Mouse (Mus musculus): Measurements from ENCODE around the gene Spata16. TPM values are rescaled to one million over a fixed set of nuclear protein-coding genes. Genes with fewer than 3 reads are reported as not detected.

The Spata16 gene
- polyA plus RNA-seq, 1 experiment from 2014 or later: not detected

DNA sequence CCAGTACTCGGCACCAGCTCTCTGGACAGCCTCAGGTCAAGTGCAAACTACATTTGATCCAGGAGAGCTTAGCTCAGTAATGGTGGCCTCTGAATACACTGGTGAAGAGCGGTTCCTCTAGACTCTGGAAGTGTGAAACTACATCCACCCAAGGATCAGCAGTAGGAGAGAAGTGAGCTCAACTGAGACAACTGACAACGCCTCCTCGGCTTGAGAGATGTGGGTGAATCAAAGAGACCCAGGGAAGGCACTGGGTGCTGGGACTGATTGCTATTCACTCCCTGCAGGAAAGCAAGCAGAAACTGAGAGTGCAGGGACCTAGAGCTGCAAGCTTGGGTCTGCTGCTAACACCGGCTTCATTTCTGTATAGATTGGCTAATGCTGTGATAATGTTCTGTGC, 210.5 kb downstream of the Spata16 start:
- H3K27me3 ChIP-seq (ENCODE audit: low read depth, poor library complexity, severe bottlenecking): no peaks in the 10 kb centered on the region
- H3K27ac ChIP-seq: no peak overlapping the region
- WGBS: 90% methylated on average over 5 of the region's 5 CpGs
- H3K4me3 ChIP-seq: no peak overlapping the region
- H3K4me1 ChIP-seq: no peaks in the 10 kb centered on the region
- DNase-seq (ENCODE audit: low spot score): no peak
- H3K36me3 ChIP-seq: no peaks in the 10 kb centered on the region
- no peaks in the 10 kb centered on the region for H3K9me3 ChIP-seq (replicated peaks)

DNA sequence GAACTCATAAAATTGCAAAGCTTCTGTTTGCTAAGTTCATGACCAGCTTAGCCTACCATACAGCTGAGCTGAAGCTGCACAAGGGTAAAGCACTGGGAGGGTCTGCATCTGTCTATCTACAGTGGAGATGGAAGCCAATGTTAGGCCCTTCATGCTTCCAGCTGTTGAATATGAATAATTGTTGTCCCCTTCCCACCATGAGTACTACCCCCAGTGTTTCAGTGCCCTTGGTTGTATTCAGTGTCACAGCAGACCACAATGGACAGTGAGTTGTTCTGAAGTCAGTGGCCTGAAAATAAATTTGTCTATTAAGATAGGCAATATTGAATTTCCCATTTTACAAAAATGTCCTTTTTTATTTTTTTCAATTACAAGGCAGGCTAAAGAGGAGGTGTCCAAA, 212.8 kb downstream of the Spata16 start:
- no peak for DNase-seq (ENCODE audit: low spot score)
- Histone ChIP-seq H3K4me1 (no peaks in the 10 kb centered on the region), H3K36me3 (no peaks in the 10 kb centered on the region), H3K4me3 (no peak overlapping the region), H3K27ac (no peak overlapping the region), H3K9me3 (replicated peaks) (no peaks in the 10 kb centered on the region), H3K27me3 (ENCODE audit: low read depth, poor library complexity, severe bottlenecking) (no peaks in the 10 kb centered on the region)

DNA sequence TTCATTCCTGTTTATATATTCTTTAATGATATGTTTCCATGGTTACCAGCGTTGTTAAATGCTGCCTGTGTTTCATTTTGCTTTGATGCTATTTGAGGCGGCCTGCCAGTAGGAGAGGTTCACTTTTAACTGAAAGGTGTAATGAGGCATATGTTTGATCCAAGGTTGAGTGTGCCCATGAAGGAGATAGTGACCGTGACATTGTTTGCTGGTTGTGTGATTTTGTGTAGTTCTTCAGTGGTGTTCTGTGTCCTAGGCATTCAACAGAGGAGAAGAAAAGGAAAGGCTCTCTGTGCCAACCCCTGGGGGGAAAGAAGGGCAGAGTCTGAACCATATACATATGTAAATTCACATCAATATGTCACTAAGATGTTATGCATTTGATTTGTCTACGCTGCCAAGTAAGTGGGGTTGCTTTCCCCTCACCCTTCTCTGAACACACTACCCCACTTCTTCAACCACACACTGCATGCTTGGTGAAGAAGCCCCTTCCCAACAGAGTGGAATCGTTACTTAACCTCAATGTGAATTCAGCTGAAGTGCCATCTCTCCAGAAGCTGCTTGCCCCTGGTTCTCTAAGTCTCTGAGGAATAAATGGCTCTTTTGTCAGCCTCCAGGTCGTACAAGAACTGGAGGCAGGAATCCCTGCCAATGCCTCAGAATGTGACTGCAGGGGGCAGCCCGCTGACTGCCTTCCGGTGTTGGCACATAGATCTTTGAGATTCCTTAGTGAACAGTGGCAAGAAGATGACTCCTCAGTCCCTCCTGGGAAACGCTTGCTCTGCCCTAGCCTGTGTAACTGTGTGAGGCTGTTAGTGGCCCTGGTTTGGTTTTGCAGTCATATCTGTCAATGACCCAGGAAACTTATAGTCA, 213.5 kb downstream of the Spata16 start:
- Histone ChIP-seq H3K4me3 (no peak overlapping the region), H3K4me1 (no peaks in the 10 kb centered on the region), H3K27ac (no peak overlapping the region), H3K27me3 (ENCODE audit: low read depth, poor library complexity, severe bottlenecking) (no peaks in the 10 kb centered on the region), H3K36me3 (no peaks in the 10 kb centered on the region), H3K9me3 (replicated peaks) (no peaks in the 10 kb centered on the region)
- DNase-seq (ENCODE audit: low spot score): no peak
- WGBS: 79% methylated on average over 9 of the region's 9 CpGs

DNA sequence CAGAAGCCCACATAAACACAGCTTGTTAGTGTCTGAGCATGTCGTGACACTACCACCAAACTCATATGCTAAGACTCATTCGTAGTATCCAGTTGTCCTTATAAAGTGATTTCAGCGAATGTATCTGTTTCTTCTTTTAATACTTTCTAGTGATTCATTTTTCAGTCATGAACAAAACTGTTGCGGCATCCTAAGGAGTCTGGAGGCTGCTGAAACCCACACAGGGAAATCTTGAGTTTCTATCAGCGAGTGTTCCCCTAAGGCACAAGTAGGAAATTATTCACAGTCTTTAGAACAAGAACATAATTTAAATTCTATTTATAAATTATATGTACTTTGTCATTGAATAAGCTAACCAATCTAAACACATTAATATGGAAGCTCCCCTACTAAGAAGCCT, 216.1 kb downstream of the Spata16 start:
- Histone ChIP-seq H3K36me3 (no peaks in the 10 kb centered on the region), H3K4me3 (no peak overlapping the region), H3K9me3 (replicated peaks) (no peaks in the 10 kb centered on the region), H3K27ac (no peak overlapping the region), H3K27me3 (ENCODE audit: low read depth, poor library complexity, severe bottlenecking) (no peaks in the 10 kb centered on the region), H3K4me1 (no peaks in the 10 kb centered on the region)
- DNase-seq (ENCODE audit: low spot score): no peak
- WGBS: 89% methylated on average over 5 of the region's 5 CpGs

- Histone ChIP-seq H3K36me3 (no peaks in the 10 kb centered on the region), H3K27ac (no peak overlapping the region), H3K27me3 (ENCODE audit: low read depth, poor library complexity, severe bottlenecking) (no peaks in the 10 kb centered on the region), H3K9me3 (replicated peaks) (no peaks in the 10 kb centered on the region), H3K4me1 (no peaks in the 10 kb centered on the region), H3K4me3 (no peak overlapping the region)
- 80% methylated on average over 2 of the region's 2 CpGs for WGBS
- no peak for DNase-seq (ENCODE audit: low spot score)
Observed at GRCm38 (mm10) chr3:26874706-26875105, 237.3 kb downstream of the Spata16 start.

DNA sequence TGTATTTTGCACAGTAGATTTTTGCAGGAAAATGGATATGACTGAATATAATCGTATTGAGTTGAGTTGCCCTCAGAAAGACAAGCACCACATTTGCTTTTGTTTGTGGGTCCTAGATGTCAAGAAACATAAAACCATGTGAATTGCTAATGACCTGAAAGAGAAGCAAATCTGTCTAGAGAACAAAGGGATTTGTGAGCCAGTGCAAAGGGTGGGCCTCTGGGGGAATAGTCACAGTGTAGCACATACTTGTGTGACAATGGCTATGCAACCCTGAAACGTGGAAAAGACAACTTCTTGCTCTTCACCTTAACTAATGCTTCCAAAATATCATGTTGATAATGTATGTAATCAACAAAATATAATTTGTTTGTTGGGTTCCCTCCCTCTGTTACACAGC, 239.9 kb downstream of the Spata16 start:
- WGBS: 81% methylated on average over 2 of the region's 2 CpGs
- no peaks in the 10 kb centered on the region for H3K4me1 ChIP-seq
- no peaks in the 10 kb centered on the region for H3K27me3 ChIP-seq (ENCODE audit: low read depth, poor library complexity, severe bottlenecking)
- H3K4me3 ChIP-seq: no peak overlapping the region
- no peaks in the 10 kb centered on the region for H3K9me3 ChIP-seq (replicated peaks)
- H3K27ac ChIP-seq: no peak overlapping the region
- H3K36me3 ChIP-seq: no peaks in the 10 kb centered on the region
- DNase-seq (ENCODE audit: low spot score): no peak

- 97% methylated on average over 1 of the region's 1 CpGs for WGBS
- Histone ChIP-seq H3K27ac (no peak overlapping the region), H3K9me3 (replicated peaks) (no peaks in the 10 kb centered on the region), H3K4me3 (no peak overlapping the region), H3K27me3 (ENCODE audit: low read depth, poor library complexity, severe bottlenecking) (no peaks in the 10 kb centered on the region), H3K4me1 (no peaks in the 10 kb centered on the region), H3K36me3 (no peaks in the 10 kb centered on the region)
- no peak for DNase-seq (ENCODE audit: low spot score)
Observed at GRCm38 (mm10) chr3:26916607-26917006, 279.2 kb downstream of the Spata16 start.

GRCm38 (mm10) chr3:26920986-26921385, 283.6 kb downstream of the Spata16 start:
- Histone ChIP-seq H3K27me3 (ENCODE audit: low read depth, poor library complexity, severe bottlenecking) (no peaks in the 10 kb centered on the region), H3K9me3 (replicated peaks) (no peaks in the 10 kb centered on the region), H3K4me1 (no peaks in the 10 kb centered on the region), H3K36me3 (no peaks in the 10 kb centered on the region), H3K27ac (no peak overlapping the region), H3K4me3 (no peak overlapping the region)
- WGBS: 81% methylated on average over 7 of the region's 7 CpGs
- no peak for DNase-seq (ENCODE audit: low spot score)

GRCm38 (mm10) chr3:26921576-26921975, 284.2 kb downstream of the Spata16 start:
- no peak overlapping the region for H3K27ac ChIP-seq
- no peaks in the 10 kb centered on the region for H3K4me1 ChIP-seq
- DNase-seq (ENCODE audit: low spot score): no peak
- no peaks in the 10 kb centered on the region for H3K36me3 ChIP-seq
- H3K9me3 ChIP-seq (replicated peaks): no peaks in the 10 kb centered on the region
- no peak overlapping the region for H3K4me3 ChIP-seq
- 86% methylated on average over 2 of the region's 2 CpGs for WGBS
- no peaks in the 10 kb centered on the region for H3K27me3 ChIP-seq (ENCODE audit: low read depth, poor library complexity, severe bottlenecking)

DNA sequence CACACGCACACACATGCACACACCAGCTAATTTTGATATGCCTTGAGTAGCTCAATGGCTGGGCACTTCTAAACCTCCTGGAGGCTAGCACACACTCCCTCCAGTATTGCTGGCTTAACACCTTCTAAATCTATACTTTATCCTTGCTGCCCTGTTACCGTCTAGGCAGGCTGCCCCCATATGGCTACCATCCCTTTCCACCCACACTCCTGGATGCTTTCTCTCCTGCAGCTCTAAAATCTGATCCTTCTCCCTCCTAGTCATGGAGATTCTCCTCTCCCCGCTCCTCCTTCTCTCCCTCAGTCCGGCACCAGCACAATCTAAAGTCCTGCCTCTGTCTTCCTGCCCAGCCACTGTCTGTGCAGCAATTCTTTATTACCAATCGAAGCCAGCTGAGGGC, 286.0 kb downstream of the Spata16 start:
- DNase-seq (ENCODE audit: low spot score): no peak
- 69% methylated on average over 5 of the region's 5 CpGs for WGBS
- no peaks in the 10 kb centered on the region for H3K27me3 ChIP-seq (ENCODE audit: low read depth, poor library complexity, severe bottlenecking)
- H3K4me3 ChIP-seq: no peak overlapping the region
- no peak overlapping the region for H3K27ac ChIP-seq
- no peaks in the 10 kb centered on the region for H3K36me3 ChIP-seq
- H3K4me1 ChIP-seq: no peaks in the 10 kb centered on the region
- H3K9me3 ChIP-seq (replicated peaks): no peaks in the 10 kb centered on the region

DNA sequence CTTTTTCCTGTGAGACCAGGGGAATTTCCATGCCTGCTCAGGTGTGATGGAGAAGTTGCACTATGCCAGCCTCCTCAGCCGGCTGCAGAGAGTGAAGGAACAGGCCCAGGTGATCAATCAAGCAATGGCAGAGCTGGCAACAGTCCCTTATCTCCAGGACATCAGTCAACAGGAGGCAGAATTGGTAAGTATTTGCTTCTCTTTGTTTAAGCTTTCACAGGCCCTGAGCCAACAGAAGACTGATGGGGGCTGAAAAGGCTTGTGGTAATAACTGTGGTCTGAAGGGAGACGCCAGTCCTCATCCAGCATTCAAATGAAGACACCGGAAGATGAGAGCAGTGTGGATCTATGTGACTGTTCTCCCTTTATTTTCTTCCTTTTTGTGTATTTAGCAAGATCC, 286.8 kb downstream of the Spata16 start:
- no peaks in the 10 kb centered on the region for H3K36me3 ChIP-seq
- no peaks in the 10 kb centered on the region for H3K4me1 ChIP-seq
- H3K9me3 ChIP-seq (replicated peaks): no peaks in the 10 kb centered on the region
- no peak overlapping the region for H3K4me3 ChIP-seq
- no peak overlapping the region for H3K27ac ChIP-seq
- H3K27me3 ChIP-seq (ENCODE audit: low read depth, poor library complexity, severe bottlenecking): no peaks in the 10 kb centered on the region
- 40% methylated on average over 3 of the region's 3 CpGs for WGBS
- no peak for DNase-seq (ENCODE audit: low spot score)

DNA sequence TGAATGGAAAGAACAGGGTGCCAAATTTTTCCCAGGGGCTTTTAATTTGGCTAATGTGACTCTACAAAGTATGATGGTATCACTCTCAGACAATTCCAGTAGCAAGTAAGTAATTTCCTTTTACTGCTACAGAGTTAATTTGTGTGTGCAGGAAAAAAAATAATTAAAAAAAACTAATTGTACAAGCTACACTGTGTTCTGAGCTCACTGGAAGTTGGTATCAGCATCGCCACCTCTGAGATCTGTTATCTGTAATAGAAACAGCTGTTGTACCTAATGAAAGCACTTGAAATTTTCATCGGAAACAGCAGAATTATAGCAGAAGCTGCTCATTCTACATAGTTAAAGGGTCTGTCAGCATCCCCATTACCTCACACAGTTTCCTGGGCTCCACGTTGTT, 295.7 kb downstream of the Spata16 start:
- no peak overlapping the region for H3K27ac ChIP-seq
- 87% methylated on average over 3 of the region's 3 CpGs for WGBS
- H3K9me3 ChIP-seq (replicated peaks): no peaks in the 10 kb centered on the region

DNA sequence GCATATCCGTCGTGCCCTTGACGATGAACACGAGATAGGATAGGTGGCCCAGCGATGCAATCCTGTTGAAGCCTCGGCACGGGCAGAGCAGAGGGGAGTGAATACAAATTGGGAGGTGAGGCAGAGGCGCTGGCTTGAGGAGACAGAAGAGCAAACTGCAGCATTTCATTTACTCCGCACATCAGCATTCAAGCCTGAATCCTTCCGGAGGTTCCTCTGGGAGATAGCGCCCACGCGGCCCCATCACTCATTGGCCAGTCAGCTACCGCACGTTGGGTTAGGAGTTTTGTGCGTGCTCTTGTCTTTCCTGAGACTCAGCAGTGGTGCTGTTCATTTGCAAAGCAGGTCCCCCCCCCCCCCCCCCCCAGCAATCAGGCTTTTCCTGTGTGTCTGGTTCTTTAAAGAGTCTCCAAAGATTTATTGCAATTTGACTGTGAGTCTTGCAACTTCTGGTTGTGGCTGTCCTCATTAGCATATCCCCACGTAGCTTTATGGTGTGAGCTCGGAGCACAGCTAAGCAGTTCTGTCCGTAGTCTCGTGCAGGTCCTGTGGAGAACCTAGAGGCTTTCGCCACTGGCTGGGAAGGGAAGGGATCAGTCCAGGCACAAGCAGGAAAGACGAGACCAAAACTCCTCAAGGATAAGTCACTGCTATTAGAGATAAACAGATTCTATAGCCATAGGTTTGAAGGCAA, 299.6 kb downstream of the Spata16 start:
- Histone ChIP-seq H3K4me3 (no peak overlapping the region), H3K27ac (no peak overlapping the region), H3K9me3 (replicated peaks) (no peaks in the 10 kb centered on the region), H3K4me1 (no peaks in the 10 kb centered on the region), H3K27me3 (ENCODE audit: low read depth, poor library complexity, severe bottlenecking) (no peaks in the 10 kb centered on the region), H3K36me3 (no peaks in the 10 kb centered on the region)
- no peak for DNase-seq (ENCODE audit: low spot score)
- WGBS: 69% methylated on average over 22 of the region's 22 CpGs

More for the DNA sequence above, 295.7 kb downstream of the Spata16 start:
- H3K27me3 ChIP-seq (ENCODE audit: low read depth, poor library complexity, severe bottlenecking): no peaks in the 10 kb centered on the region
- no peak overlapping the region for H3K4me3 ChIP-seq
- DNase-seq (ENCODE audit: low spot score): no peak
- H3K36me3 ChIP-seq: no peaks in the 10 kb centered on the region
- H3K4me1 ChIP-seq: no peaks in the 10 kb centered on the region

Measured in limb, embryonic 10.5 days (tissue).